Mouse (Mus musculus) adipose tissue, adult 10 weeks (tissue): ENCODE measurements around the gene Ric1. TPM values are rescaled to one million over a fixed set of nuclear protein-coding genes. Genes with fewer than 3 reads are reported as not detected.

Source experiments
- polyA plus RNA-seq: library from polyadenylated mRNA; stranded (reverse); fragments of 350-450 nt; fragmentation: Illumina TruSeq; extraction: RNeasy Lipid Tissue Mini Kit (QIAGEN cat#74804); gene quantifications from one replicate; pipeline ENCODE4 v1.2.3, GENCODE M21; 2014; ENCODE audit warnings: low read depth, low replicate concordance

Gene Ric1
- 14.6 TPM for polyA plus RNA-seq

GRCm38 (mm10) chr19:29521637-29522435 lies at the start of gene Ric1:
TSS of gene Ric1 (plus strand) at chr19:29522282.

GRCm38 (mm10) chr19:29647651-29648549 lies 125.8 kb downstream of the Ric1 start, which contains the start of gene Ermp1:
TSS of gene Ermp1 (minus strand) at chr19:29648415.

Other genes with a start within 250 kb of the Ric1 start
- 26.4 TPM for gene Insl6, start 196.9 kb upstream of the Ric1 start, polyA plus RNA-seq
- not detected for gene Rln1, start 187.6 kb upstream of the Ric1 start, polyA plus RNA-seq
- gene Plgrkt, start 154.9 kb upstream of the Ric1 start, polyA plus RNA-seq, result 82.8 TPM
- 6.6 TPM for gene Cd274, start 154.8 kb upstream of the Ric1 start, polyA plus RNA-seq
- not detected for gene Pdcd1lg2, start 111.4 kb upstream of the Ric1 start, polyA plus RNA-seq
- gene Ermp1, start 126.1 kb downstream of the Ric1 start, polyA plus RNA-seq, result 46.2 TPM
- gene Mlana, start 175.5 kb downstream of the Ric1 start, polyA plus RNA-seq, result not detected